8 mouse cellular contexts compared by ENCODE assay signal in the genomic region with DNA sequence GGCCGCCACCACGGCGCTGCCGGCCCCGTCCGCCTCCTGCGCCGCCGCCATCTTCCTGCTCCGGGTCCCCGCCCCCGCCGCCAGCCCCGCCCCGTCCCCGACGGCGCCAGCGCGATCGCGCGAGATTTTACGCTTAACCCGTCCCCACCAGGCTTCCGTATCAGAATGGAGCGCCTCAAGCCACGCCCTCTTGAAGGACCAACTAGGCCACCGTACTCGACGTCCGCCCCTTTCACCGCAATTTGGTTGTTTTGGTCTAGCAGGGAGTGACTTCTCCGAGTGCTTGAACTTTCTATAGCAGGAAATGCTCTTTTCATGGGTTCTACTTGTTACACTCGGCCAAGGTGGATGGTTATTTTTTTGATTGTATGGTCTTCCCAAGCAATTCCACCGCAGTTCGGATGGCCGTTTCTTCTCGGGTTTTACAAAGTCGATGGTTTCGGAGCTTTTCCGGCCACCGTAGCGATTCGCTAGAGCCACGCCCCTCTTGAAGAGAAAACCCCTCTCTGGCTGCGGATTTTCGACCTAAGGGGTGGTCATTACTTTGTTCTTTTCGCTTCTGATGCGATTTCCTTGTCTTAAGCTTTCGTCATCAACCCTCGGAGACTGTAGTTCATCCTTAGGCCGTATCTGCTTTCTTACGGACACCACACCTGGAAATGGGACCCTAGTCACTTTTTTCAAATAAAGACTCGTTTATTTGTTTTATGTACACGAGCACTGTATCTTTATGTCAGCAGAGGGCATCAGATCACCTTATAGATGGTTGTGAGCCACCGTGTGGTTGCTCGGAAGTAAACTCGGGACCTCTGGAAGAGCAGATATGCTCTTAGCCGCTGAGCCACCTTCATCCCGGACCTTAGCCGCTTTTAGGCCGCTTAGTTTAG. TPM values are rescaled to one million over a fixed set of nuclear protein-coding genes. Genes with fewer than 3 reads are reported as not detected.
DNase-seq lines count a peak whose midpoint lies in the region; ATAC-seq lines count a peak whose summit lies in the region.

A gene (minus strand): TSS at position 79 of the 887 bp plus-strand sequence.

- peak within 1 kb of the TSS; percentile 91 for H3K9ac ChIP-seq in intestine, embryonic 14.5 days (ENCODE audit: low read length)

- H3K4me1 ChIP-seq in intestine, embryonic 14.5 days (replicated peaks; ENCODE audit: control insufficient read depth, insufficient read depth, low read length) = peaks cover 13% of the 10 kb centered on the region

- H3K4me3 ChIP-seq in intestine, embryonic 14.5 days (ENCODE audit: low read depth, low read length) = peak within 1 kb of the TSS; percentile 89

- peaks cover 13% of the 10 kb centered on the region; the same call in 1 of the 2 replicates for H3K36me3 ChIP-seq in intestine, embryonic 14.5 days (ENCODE audit: control insufficient read depth, insufficient read depth, low read length)

- peak; percentile 91 for ATAC-seq in intestine, embryonic 14.5 days (replicated peaks; ENCODE audit: low FRiP score, low TSS enrichment, low read depth)

- H3K27me3 ChIP-seq in intestine, embryonic 14.5 days (replicated peaks; ENCODE audit: control insufficient read depth, insufficient read depth, low read length) = no peaks in the 10 kb centered on the region

- DNase-seq in adrenal gland, adult 18-20 months (ENCODE audit: low spot score in 2 of 2) = peak; percentile 97
- peak; percentile 98 for DNase-seq in embryo, embryonic 11 days
- DNase-seq in gastrocnemius, postnatal 25 days = peak; percentile 96
- DNase-seq in intestine, embryonic 14.5 days (ENCODE audit: low spot score) = peak; percentile 96
- DNase-seq in left cerebral cortex, postnatal 14 days (ENCODE audit: low spot score in 2 of 2) = peak; percentile 97 to 98
- peak; percentile 98 for DNase-seq in mesoderm, embryonic 11.5 days (ENCODE audit: low read depth, low spot score)
- DNase-seq in right cerebral cortex, postnatal 36 days (ENCODE audit: low spot score in 2 of 2) = peak; percentile 93 to 95
- DNase-seq in yolk sac, embryonic 10.5 days (ENCODE audit: low spot score) = peak; percentile 98

- peak within 1 kb of the TSS; percentile 87 for H3K4me2 ChIP-seq in intestine, embryonic 14.5 days (ENCODE audit: low read length)

- peak within 1 kb of the TSS; percentile 92 for H3K27ac ChIP-seq in intestine, embryonic 14.5 days (ENCODE audit: low read depth)

- intact Hi-C loops in left cerebral cortex, postnatal 14 days (cut with DNase I) = no loop called here

- H3K9me3 ChIP-seq in intestine, embryonic 14.5 days (ENCODE audit: control insufficient read depth, low read length) = no peaks in the 10 kb centered on the region

- WGBS in intestine, embryonic 14.5 days = under 1% methylated on average over 55 of the region's 63 CpGs

RNA-seq across cellular contexts. Expression of the gene that starts here (rescaled TPM):
- total RNA-seq in adrenal gland, adult 18-20 months (2021) = 100 to 1,000 TPM; 136 to 157 TPM
- 10 to 100 TPM; 36.3 to 47.0 TPM for total RNA-seq in gastrocnemius, postnatal 25 days (2021)
- 75.2 and 84.6 TPM in 2 replicates for polyA plus RNA-seq in intestine, embryonic 14.5 days (2014; fragmentation: Nextera tagmentation; extraction: Ambion mirVana)
- total RNA-seq in left cerebral cortex, postnatal 14 days (2021) = 100 to 1,000 TPM; 156 to 159 TPM

Comparison
In these comparisons a context has a peak if more than half of its experiments do, and no peak if none do; other contexts are left out.
1. Peak in every context shown above with its lines: DNase-seq, ATAC-seq, H3K4me3 ChIP-seq and H3K27ac ChIP-seq.